Comparison of ENCODE assay signal across 13 mouse cellular contexts in genomic region chr6:137519529-137520342, GRCm38 (mm10).
A peak's percentile ranks its signal among the peaks of the same experiment; 100 is the strongest.
DNase-seq lines count a peak whose midpoint lies in the region; ATAC-seq lines count a peak whose summit lies in the region.
"Had no signal": no experiment of that assay in that cellular context is flagged by ENCODE, and none has a peak within 500 bp of the region (broad histone marks: within the 10 kb centered on the region; RNA-seq: fewer than 3 reads in every experiment).

No protein-coding gene starts in this region.

- H3K27ac ChIP-seq in hindbrain, embryonic 16.5 days (ENCODE audit: low read depth, low read length): no peak overlapping the region
- peak overlapping the region; percentile 37; the same call in 1 of the 2 replicates for H3K27ac ChIP-seq in midbrain, embryonic 16.5 days (ENCODE audit: low read length)
- H3K27ac ChIP-seq: heart, adult 2 months; kidney, embryonic 15.5 days; liver, embryonic 13.5 days; midbrain, embryonic 12.5 days had no signal

- no peak overlapping the region for H3K9ac ChIP-seq in hindbrain, embryonic 16.5 days (ENCODE audit: low read depth, low read length)
- no peak overlapping the region for H3K9ac ChIP-seq in midbrain, embryonic 16.5 days (ENCODE audit: low read depth, low read length)
- H3K9ac ChIP-seq: kidney, embryonic 15.5 days; liver, embryonic 13.5 days; midbrain, embryonic 12.5 days had no signal

- 44% methylated on average over 11 of the region's 11 CpGs for WGBS in hindbrain, embryonic 16.5 days
- 53% methylated on average over 11 of the region's 11 CpGs for WGBS in midbrain, embryonic 16.5 days

- H3K36me3 ChIP-seq in hindbrain, embryonic 16.5 days (ENCODE audit: control insufficient read depth, insufficient read depth, low read length): no peaks in the 10 kb centered on the region; the same call in 1 of the 2 replicates
- H3K36me3 ChIP-seq in midbrain, embryonic 16.5 days (ENCODE audit: control insufficient read depth, insufficient read depth, low read length): no peaks in the 10 kb centered on the region; the same call in 1 of the 2 replicates
- H3K36me3 ChIP-seq: kidney, embryonic 15.5 days; liver, embryonic 13.5 days; midbrain, embryonic 12.5 days had no signal

- no peaks in the 10 kb centered on the region for H3K27me3 ChIP-seq in hindbrain, embryonic 16.5 days (replicated peaks; ENCODE audit: control insufficient read depth, insufficient read depth, low read length)
- no peaks in the 10 kb centered on the region for H3K27me3 ChIP-seq in midbrain, embryonic 16.5 days (ENCODE audit: control insufficient read depth, insufficient read depth, low read depth, low read length)
- H3K27me3 ChIP-seq: kidney, embryonic 15.5 days; midbrain, embryonic 12.5 days had no signal

- H3K4me1 ChIP-seq in hindbrain, embryonic 16.5 days (ENCODE audit: control insufficient read depth, insufficient read depth, low read depth, low read length): peaks cover 6% of the 10 kb centered on the region; the same call in 1 of the 2 replicates
- 0 out of 2 replicates have a peak, but pooled peaks cover 5% of the 10 kb centered on the region for H3K4me1 ChIP-seq in midbrain, embryonic 16.5 days (ENCODE audit: control insufficient read depth, insufficient read depth, low read length)
- H3K4me1 ChIP-seq: liver, embryonic 13.5 days had no signal

- peak; percentile 5 to 45 for DNase-seq in adrenal gland, postnatal 36 days
- no peak for DNase-seq in adrenal gland, postnatal 4 days (ENCODE audit: low spot score in 2 of 2)
- DNase-seq in 3134 (ENCODE audit: extremely low read depth, insufficient read length, low spot score): peak; percentile 89
- DNase-seq in lung, adult 18-20 months: no peak
- no peak for DNase-seq in spleen, postnatal 14 days (ENCODE audit: low spot score in 2 of 2)
- DNase-seq in thymus, postnatal 36 days: no peak
- DNase-seq: cerebellum, adult 8-10 months; heart, adult 2 months; liver, embryonic 13.5 days had no signal

- no peak overlapping the region for H3K4me3 ChIP-seq in hindbrain, embryonic 16.5 days (ENCODE audit: low read length)
- no peak overlapping the region for H3K4me3 ChIP-seq in midbrain, embryonic 16.5 days (ENCODE audit: low read depth, low read length)
- H3K4me3 ChIP-seq: heart, adult 2 months; kidney, embryonic 15.5 days; liver, embryonic 13.5 days; midbrain, embryonic 12.5 days had no signal

- ATAC-seq in hindbrain, embryonic 16.5 days: peak; percentile 65
- ATAC-seq in midbrain, embryonic 16.5 days: peak; percentile 70; the same call in 1 of the 2 replicates

- H3K9me3 ChIP-seq in hindbrain, embryonic 16.5 days (ENCODE audit: control insufficient read depth, low read length): no peaks in the 10 kb centered on the region
- H3K9me3 ChIP-seq in midbrain, embryonic 16.5 days (replicated peaks; ENCODE audit: control insufficient read depth, low read length, poor library complexity, severe bottlenecking): no peaks in the 10 kb centered on the region
- H3K9me3 ChIP-seq: kidney, embryonic 15.5 days; liver, embryonic 13.5 days; midbrain, embryonic 12.5 days had no signal

- H3K4me2 ChIP-seq in hindbrain, embryonic 16.5 days (ENCODE audit: low read length): no peak overlapping the region
- H3K4me2 ChIP-seq in midbrain, embryonic 16.5 days (ENCODE audit: low read length): no peak overlapping the region
- H3K4me2 ChIP-seq: kidney, embryonic 15.5 days; liver, embryonic 13.5 days; midbrain, embryonic 12.5 days had no signal

Comparison
In these comparisons a context has a peak if more than half of its experiments do, and no peak if none do; other contexts are left out.
1. DNase-seq: peak in adrenal gland, postnatal 36 days (2 of 2) and 3134 (single experiment); none in adrenal gland, postnatal 4 days (0 of 2), lung, adult 18-20 months (0 of 2), spleen, postnatal 14 days (0 of 2) and thymus, postnatal 36 days (0 of 2).